Mouse (Mus musculus): ENCODE measurements at regions not wholly inside any gene's neighbourhood (a gene's known extent, or its start where the extent isn't known, plus 50 kb on each side); places are given as distances from the start of the nearest gene placed in this dataset.
"Not testable (repeated sequence)": the region's sequence is repeated elsewhere in the genome, so short reads cannot be mapped to it uniquely, and the experiment has no call there.

DNA sequence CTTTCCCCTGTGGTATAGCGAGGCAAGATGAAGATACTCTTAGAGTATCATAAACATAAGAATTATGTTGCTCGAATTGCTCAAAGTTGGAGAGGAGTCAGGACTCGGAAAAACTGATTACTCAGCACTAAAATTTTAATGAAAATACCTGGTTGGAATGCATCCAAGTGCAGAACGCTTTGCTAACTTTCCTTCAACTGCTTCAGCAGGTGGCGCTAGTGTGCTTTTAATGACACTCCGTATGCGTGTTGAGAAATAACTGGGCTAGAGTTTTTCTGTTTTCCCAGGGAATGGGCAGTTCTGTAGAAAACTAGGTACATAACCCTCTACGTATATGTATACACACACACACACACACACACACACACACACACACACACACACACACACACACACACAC lies 221.0 kb downstream of the Grxcr1 start:
- DNase-seq (ENCODE audit: low read depth, low spot score): peak; percentile 57

DNA sequence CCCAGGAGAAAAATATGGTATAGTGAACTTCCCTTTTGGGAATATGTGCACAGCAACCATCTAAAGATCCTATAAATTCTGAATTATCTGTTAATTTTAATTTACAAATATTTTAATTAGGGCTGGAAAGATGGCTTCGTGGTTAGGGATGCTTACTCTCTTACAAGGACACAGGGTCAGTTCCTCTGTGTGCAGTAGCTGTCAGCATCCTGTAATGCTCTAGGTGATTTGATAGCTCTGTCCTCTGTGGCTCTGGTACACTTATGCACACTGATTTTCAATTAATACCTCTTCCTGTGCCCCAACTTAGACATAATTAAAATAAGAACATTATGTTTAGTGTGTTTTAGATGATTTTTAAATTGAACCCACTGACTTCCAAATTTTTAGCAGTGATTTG lies 221.8 kb downstream of the Grxcr1 start:
- no peak for DNase-seq (ENCODE audit: low read depth, low spot score)

- no peak for DNase-seq (ENCODE audit: low read depth, low spot score)
Observed at GRCm38 (mm10) chr5:68254111-68254510, 222.5 kb downstream of the Grxcr1 start.

DNA sequence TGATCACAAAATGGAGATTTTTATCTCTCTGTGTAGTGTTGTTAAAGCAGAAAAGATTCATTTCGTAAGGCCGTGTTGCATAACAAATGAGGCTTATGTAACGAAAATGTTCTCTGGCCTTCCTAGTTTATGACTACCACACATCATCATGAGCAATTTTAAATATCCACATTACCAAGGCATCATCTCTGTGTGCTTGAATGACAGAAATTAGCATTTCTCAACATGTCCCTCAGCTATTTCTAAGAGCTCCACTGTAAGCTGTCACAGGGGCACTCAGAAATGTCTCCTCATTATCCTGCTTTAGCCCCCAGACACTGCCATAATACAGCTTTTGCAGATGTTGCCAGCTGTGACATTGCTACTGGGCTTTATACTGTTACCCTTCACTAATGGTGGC lies 232.6 kb downstream of the Grxcr1 start:
- no peak for DNase-seq (ENCODE audit: low read depth, low spot score)

DNA sequence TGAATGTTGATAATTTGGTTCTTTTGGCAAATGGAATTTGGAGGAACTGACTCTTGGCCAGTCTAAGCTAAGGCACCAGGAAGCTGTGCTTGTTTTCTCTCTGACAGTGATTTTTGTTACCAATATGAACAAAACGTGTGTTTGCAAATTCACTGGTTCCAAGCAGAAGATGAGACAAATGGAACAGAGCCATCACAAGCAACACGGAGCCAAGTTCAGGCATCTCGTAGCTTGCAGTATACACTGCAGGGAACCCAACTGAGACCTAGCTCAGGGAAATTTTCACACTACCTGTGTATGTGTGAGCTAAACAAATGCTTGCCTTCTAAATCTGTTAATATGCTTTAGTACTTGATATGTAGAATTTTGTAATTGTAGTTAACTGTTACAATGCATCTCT lies 242.6 kb downstream of the Grxcr1 start:
- no peak for DNase-seq (ENCODE audit: low read depth, low spot score)

DNA sequence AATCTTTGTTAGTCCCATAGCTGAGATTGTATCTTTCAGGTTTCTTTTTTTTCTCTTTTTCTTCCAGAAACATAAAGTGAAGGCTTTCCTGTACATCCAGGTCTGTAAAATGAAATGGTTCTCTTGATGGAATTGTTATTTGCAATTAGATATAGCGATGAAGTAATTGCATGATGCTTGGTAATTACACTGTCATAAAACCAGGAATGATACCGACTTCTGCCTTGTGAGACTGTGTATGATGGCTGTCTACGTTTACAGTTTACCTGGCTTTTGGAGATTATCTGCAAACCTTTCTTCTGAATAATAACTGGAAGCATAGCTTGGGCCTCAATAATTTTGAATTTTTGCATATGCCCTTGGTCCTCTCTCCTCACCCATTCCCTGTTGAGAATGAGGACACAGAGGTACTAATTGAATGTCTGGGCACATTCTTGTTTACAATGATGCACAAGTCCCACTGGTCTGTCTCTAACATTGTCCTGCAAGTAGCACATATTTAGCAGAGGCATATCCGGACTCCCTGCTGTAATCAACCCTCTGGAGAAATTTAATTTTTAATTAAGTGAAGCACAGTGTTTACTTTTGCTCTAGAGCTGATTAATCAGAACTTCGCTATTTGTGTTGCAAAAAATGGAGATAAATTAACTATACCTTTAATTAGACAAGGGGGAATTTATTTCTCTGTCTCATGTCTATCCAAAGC lies 244.1 kb downstream of the Grxcr1 start:
- DNase-seq (ENCODE audit: low read depth, low spot score): no peak

DNA sequence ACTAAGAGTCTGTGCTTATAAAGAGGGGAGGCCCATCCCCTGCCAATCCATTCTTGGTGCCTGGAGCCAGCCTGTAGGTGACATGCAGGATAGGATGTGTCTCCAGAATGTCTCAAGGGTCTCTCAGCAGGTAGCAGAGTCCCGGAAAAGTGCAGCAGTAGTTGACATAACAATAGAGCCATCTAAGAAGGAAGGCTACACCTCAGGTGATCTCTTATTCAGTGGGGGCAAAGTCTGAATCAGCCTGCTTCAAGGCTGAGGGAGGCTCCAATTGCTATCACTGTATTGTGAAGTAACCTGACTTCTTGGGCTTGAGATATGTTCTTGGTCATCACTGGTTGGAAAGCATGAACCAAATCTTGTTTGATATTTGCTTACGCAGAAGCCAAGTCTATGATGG lies 264.1 kb downstream of the Grxcr1 start:
- DNase-seq (ENCODE audit: low read depth, low spot score): peak; percentile 87

- DNase-seq (ENCODE audit: low read depth, low spot score): no peak
Observed at GRCm38 (mm10) chr5:68313187-68313586, 281.6 kb downstream of the Grxcr1 start.

DNA sequence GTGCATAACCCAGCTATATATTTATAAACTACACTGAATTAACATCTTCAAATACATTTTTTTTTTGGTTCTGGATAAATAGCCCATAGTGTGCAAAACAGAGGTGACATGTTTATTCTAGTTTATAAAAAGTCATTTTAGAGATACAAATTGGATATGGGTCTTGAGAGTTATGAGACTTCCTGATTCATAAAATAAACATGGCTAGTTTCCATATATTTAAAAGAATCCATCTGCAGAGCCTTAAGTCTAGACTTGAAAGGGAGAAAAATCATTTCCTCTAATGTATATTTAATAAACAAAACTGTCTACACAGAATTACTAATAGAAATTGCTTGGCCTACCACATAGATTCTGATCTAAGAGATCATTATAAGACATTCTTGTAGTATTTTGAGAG lies 287.3 kb downstream of the Grxcr1 start:
- DNase-seq (ENCODE audit: low read depth, low spot score): no peak

- no peak for DNase-seq (ENCODE audit: low read depth, low spot score)
Observed at GRCm38 (mm10) chr5:68326998-68327593, 295.5 kb downstream of the Grxcr1 start.

DNA sequence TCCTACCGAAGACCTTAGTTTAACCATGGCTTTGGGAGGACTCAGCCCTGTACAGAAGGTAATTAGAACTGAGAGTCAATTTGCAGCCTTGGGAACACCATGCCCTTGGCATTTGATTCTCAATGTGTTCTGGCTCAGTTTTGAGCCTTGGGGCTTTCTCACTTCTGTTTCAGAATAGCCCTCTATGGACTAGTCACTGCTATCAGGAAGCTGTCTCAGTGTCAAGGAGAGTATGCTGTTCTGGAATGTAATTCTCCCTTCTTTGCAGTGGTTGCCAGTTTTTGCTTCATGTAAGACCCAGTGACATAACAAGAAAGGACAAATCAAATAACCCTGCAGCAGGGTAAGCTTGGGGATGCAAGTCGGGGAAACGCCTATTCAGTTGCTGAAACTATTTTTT lies 297.7 kb downstream of the Grxcr1 start:
- no peak for DNase-seq (ENCODE audit: low read depth, low spot score)

- no peak for DNase-seq (ENCODE audit: low read depth, low spot score)
Observed at GRCm38 (mm10) chr5:68329828-68330227, 298.2 kb downstream of the Grxcr1 start.

- no peak for DNase-seq (ENCODE audit: low read depth, low spot score)
Observed at GRCm38 (mm10) chr5:68350921-68351320, 319.3 kb downstream of the Grxcr1 start.

- no peak for DNase-seq (ENCODE audit: low read depth, low spot score)
Observed at GRCm38 (mm10) chr5:68351793-68352192, 320.2 kb downstream of the Grxcr1 start.

- no peak for DNase-seq (ENCODE audit: low read depth, low spot score)
Observed at GRCm38 (mm10) chr5:68353211-68353610, 321.6 kb downstream of the Grxcr1 start.

GRCm38 (mm10) chr5:68353816-68354215 lies 322.2 kb downstream of the Grxcr1 start:
- DNase-seq (ENCODE audit: low read depth, low spot score): not testable (repeated sequence)

DNA sequence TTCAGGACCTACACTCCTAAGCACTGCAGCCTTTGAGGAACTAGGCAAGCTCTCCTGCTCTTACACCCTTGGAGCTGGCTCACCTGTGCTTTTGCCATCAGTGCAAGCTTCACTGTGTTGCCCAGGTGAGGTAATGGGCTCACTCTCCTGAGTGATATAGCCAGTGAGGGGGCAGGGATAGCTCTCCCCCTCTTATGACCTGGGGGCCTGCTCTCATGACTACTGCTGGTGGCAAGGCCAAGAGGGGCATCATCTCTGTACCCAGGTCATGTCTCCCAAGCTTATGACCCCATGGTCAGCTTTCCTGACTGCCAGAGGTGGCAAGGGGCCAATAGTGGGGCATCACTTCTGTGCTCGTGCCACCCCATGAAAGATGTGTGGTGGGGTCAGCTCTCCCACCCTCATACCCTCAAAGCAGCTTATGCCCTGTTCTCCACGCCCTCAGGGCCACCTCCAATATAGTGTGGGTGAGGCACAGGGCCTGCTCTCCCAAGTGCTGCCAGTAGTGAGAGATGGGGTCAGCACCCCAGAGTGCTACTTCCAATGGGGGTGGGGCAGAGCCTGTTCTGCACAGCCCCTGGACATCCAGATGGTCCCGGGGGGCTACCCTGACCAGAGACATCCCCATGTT lies 330.1 kb downstream of the Grxcr1 start:
- no peak for DNase-seq (ENCODE audit: low read depth, low spot score)

GRCm38 (mm10) chr5:68373082-68373481 lies 341.4 kb downstream of the Grxcr1 start:
- no peak for DNase-seq (ENCODE audit: low read depth, low spot score)

Data from ES-CJ7 (cell line).